Mouse (Mus musculus): ENCODE results near the gene Rpl22.

The Rpl22 gene

GRCm38 (mm10) chr4:152338419-152339292, 13.1 kb downstream of the Rpl22 start, which contains the start of gene Chd5:
Gene Chd5, plus strand, starts transcription at chr4:152338651.
- DNase-seq (ENCODE audit: low spot score in 2 of 2) = peak; percentile 64 to 73

DNA sequence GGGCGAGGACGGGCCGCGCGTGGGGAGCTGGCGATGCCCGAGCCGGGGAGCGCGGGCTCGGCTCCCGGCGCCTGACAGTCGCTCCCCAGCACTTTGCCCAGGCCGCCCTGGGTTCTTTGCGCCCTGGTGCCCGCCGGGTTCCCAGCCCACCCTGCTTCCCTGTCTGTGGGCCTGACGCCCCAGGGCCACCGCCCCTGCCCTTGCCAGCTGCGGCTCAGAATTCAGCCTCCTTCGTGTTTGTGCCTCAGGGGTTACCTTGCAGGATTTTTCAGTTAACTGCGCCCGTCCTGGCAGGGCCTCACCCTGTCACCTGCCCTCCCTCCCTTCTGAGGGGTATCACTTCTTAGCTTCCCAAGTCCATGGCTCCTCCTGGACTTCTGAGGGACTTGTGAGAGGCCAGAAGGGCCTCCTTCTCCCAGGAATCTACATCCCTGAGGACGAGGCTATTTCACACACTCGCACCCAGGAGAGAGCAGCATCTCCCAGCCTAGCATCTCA, 13.8 kb downstream of the Rpl22 start:
- no peak for DNase-seq (ENCODE audit: low spot score in 2 of 2)

DNA sequence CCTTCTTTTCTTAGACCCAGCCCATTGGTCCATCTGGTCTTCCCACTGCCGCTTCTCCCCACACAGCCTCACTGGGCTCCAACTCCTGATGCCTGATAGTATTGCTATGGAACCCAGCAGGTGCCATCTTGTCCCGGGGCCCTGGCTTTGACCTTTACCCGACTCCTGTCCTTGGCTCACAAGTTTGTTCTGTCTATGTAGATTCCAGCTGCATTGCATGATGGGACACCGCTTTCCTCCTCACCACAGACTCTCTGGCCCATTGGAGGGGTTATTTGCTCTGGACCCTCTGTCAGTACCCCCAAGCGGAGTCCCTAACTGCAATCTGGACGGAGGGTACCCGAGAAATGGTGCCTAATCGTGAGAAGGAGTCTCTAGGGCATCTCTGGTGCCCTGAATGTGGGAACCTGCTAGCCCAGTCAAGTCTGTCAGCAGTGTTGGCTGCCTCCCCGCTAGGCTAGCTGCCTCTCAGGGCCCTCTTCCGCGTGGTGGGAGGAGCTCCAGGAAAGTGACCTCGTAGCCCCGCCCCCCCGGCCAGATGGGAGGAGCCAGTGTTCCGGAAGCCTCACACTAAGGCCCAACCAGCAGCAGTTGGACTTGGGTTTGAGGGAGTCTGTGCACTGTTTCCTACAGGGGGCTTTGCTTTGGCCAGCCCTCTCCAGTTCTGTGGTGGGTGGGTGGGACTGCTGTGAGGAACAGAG, 15.2 kb downstream of the Rpl22 start:
- DNase-seq (ENCODE audit: low spot score in 2 of 2) = no peak

- no peak for DNase-seq (ENCODE audit: low spot score in 2 of 2)
Measured at GRCm38 (mm10) chr4:152343296-152343695, 17.8 kb downstream of the Rpl22 start.

DNA sequence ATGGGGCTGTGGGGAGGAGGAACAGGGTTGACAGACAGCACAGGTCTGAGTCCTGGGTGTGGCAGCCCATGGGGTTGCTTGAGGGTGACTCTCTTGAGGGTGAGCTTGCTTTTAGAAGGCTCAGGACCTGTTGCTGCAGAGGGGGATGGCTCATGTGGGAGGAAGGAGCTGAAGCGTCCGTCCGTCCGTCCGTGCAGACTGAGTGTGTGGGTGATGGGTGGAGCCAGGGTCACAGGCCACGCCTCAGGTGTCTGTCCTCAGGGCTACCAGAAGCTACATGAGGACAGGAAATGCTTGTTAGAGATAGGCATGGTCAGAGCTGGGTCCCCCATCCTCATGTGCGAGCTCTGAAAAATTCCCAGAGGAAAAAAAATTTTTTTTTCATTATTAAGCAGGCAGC, 19.1 kb downstream of the Rpl22 start:
- DNase-seq (ENCODE audit: low spot score in 2 of 2) = no peak

GRCm38 (mm10) chr4:152345120-152345889, 19.8 kb downstream of the Rpl22 start:
- peak in 1 of 2 experiments; percentile 60 for DNase-seq (ENCODE audit: low spot score in 2 of 2)

DNA sequence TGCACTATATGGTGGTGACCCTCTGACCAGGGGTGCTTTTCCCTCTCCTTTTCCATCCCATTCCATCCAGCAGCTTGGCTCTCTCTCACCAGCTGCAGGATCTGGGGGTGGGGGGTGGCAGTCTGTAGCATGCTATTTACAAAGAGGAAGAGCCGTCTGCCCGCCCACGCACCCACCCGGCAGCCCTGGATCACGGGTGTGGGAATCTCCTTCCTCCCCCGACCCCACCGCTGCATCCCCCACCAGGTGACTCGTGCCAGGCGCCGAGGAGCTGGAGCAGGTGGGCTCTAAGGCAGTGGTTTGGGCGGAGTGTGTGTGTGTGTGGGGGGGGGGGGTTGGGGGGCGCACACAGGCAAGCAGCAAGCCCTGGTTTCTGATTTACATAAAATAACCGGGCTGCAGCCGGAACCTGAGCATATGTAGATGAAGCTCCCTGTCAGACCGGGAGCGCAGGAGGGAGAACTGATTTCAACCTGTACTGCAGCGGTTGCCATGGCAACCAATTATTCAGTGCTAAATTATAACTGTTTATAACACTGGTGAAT, 24.4 kb downstream of the Rpl22 start:
- DNase-seq (ENCODE audit: low spot score in 2 of 2) = peak; percentile 66 to 85

DNA sequence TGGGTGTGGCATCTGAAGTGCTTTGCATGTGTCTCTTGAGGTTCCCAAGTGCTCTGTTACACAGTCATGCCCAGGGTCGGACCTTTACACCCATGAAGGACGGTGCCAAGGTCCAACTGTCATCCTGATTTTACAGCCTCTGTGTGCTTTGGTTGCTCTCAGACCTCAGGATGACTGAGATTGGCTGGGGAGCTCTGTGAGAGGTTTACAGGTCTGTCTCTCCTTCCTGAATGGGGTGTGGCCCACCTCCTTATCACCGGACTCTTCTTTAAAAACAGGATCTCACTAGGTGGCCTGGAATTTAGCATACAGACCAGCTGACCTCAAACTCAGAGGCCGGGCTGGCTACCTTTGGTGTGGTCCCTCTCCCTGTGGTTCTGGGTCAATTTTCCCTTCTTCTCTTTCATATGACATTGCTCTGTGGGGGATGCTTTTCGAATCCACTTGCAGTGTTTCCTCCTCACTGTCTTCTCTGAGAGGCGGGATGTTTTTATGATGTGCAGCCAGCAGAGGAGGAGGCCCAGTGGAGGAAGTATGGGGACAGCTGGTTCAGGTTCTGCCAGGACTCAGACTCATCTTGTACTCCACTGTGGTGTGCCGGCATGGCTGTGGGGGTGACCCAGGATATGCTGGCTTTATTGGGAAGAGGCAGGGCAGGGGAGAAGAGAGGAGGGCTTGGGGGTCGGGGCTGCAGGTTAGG, 25.3 kb downstream of the Rpl22 start:
- peak in 1 of 2 experiments; percentile 56 for DNase-seq (ENCODE audit: low spot score in 2 of 2)

- DNase-seq (ENCODE audit: low spot score in 2 of 2) = peak in 1 of 2 experiments; percentile 43
Measured at GRCm38 (mm10) chr4:152351422-152352305, 26.1 kb downstream of the Rpl22 start.

GRCm38 (mm10) chr4:152353886-152354637, 28.5 kb downstream of the Rpl22 start:
- no peak for DNase-seq (ENCODE audit: low spot score in 2 of 2)

DNA sequence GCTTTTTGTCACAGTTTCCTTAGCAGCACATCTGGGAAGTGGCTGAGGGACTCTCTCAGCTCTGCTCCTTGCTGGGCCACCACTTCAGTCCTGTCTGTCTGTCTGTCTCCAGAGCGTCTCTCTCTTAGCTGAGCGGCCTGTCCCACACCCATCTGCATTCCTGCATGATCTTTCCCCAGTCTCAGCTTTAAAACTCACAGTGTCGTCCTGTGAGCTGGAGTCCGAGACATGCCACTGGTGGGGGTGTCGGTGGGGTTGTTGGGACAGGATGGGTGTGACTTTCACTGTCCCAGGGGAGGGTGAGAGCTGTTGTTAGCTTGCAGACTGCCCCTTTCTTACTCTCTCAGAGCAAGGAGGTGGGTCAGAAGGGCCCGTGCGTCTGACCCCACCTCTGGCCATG, 30.1 kb downstream of the Rpl22 start:
- no peak for DNase-seq (ENCODE audit: low spot score in 2 of 2)

GRCm38 (mm10) chr4:152359700-152360099, 34.2 kb downstream of the Rpl22 start:
- no peak for DNase-seq (ENCODE audit: low spot score in 2 of 2)

DNA sequence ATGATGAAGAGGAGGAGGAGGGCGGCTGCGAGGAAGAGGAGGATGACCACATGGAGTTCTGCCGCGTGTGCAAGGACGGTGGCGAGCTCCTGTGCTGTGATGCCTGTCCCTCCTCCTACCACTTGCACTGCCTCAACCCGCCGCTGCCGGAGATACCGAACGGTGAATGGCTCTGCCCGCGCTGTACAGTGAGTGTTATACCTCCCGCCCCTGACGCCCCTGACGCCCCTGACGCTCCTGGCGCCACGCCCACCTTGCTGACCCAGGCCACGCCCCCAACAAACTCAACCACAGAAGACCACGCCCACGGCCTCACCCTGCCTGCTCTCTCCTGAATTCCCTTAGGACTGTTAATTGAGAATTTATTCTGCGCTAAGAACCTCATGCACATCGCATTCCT, 35.3 kb downstream of the Rpl22 start:
- DNase-seq (ENCODE audit: low spot score in 2 of 2) = no peak

GRCm38 (mm10) chr4:152362180-152362579, 36.6 kb downstream of the Rpl22 start:
- no peak for DNase-seq (ENCODE audit: low spot score in 2 of 2)

DNA sequence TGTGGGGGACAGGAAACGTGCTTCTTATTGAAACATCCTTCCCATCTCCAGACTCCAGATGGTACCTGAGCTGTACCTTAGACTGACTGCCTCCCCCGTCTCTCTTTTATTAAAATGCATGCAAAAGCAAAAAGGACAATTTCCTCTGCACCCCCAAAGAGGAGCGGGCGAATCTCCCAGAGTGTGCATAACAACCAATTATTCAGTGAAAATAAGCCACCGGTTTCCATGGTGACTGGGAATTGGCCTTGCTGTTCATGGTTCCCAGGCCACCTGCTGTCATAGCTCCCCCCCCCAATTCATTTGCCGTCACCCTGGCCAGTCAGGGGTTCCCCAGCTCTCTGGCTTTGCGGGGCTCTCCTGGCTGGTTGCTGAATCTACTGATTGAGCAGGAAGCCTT, 39.7 kb downstream of the Rpl22 start:
- DNase-seq (ENCODE audit: low spot score in 2 of 2) = no peak

GRCm38 (mm10) chr4:152382528-152383252, 57.1 kb downstream of the Rpl22 start:
- no peak for DNase-seq (ENCODE audit: low spot score in 2 of 2)

Measured in frontal cortex, postnatal 36 days (tissue).